Mouse (Mus musculus) erythroblast, embryonic 14.5 days (primary cell): ENCODE results near the gene Lrrc4b.

Source experiments
- GATA1 ChIP-seq: IDR thresholded peaks from 2 replicates; pipeline ENCODE4 v1.6.1; 2012; ENCODE audit warnings: low read length, inconsistent platforms, mixed read lengths
- TAL1 ChIP-seq: IDR thresholded peaks from 3 replicates; pipeline ENCODE4 v1.6.1; 2012; ENCODE audit warnings: low read length, inconsistent platforms, mixed read lengths

DNA sequence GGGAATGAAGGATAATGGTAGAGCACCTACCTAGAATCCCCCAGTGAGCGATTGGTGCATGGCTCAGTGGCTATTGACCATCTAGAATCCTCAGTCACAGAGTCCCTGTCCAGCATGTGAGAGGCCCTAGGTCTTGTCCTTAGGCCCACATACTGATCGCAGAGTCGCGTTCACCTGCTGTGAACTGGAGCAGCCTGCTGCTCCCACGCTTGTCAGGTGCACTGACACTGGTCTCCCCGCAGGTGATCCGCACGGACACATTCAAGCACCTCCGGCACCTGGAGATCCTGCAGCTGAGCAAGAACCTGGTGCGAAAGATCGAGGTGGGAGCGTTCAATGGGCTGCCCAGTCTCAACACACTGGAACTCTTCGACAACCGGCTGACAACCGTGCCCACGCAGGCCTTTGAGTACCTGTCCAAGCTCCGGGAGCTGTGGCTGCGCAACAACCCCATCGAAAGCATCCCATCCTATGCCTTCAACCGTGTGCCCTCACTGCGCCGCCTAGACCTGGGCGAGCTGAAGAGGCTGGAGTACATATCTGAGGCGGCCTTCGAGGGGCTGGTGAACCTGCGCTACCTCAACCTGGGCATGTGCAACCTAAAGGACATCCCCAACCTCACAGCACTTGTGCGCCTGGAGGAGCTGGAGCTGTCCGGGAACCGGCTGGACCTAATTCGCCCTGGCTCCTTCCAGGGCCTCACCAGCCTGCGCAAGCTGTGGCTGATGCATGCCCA is 32.1 kb downstream of the Lrrc4b start:
- TF ChIP-seq TAL1: no peak
- no peak for TF ChIP-seq GATA1
